Mouse (Mus musculus) urinary bladder, postnatal 14 days (tissue): ENCODE results near the gene Mpv17l2.

Experiments used
- DNase-seq: peaks from one replicate; pipeline ENCODE4 v3.0.0; 2021; ENCODE audit warnings: low spot score

The Mpv17l2 gene

DNA sequence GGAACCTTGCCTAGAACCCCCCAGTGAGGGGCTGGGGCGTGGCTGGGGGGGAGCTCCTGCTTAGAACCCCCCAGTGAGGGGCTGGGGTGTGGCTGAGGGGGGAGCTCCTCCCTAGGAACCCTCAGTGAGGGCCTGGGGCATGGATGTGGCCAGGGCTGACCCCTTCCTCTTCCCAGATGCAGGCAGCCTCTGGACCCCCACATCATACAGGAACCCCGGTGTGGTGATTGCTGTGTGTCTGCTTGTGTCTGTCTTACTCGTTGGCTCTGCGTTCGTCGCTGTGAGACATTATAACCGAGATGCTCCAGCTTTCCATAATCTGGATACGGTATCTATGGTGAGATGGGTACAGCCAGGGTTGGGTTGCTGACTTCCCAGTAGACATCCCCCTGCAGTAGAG lies 39.1 kb downstream of the Mpv17l2 start:
- no peak for DNase-seq

DNA sequence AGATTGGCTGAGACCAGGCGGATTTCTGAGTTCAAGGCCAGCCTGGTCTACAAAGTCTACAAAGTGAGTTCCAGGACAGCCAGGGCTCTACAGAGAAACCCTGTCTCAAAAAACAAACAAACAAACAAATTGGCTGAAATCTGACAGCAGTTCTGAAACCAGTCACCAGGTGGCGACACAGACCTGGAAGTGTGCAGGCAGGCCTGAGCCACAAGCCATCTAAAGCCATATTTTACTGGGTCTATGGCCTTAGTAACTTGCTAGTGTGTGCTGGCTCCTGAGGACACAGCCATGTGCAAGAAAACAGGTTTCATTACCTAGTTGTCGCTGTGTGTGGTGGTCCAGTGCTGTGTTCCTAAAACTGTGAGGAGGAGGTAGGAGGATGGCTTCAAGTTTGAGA lies 40.0 kb downstream of the Mpv17l2 start:
- peak; percentile 78 for DNase-seq

DNA sequence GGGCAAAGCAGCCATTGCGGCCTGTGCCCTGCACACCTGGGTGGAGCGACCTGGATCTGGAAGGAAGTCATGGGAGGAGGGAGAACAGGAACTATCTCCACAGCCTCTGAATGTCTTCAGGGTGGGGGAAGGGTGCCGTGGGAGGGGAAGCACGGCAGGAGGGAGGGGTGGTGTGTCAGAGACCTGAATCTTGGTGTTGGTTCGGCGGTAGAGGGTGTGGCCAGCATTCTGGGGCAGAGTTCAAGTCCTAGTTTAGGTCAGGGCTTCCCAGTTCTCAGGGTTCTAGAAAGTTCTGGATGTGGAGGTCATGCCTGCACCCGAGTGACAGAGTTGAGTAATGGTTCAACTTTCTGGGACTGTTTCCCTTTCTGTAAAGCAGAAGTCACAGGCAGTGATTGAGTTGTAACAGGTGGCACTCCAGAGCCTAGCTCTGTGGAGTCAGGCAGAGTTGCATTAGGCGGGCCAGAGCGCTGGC lies 40.9 kb downstream of the Mpv17l2 start:
- DNase-seq: no peak

DNA sequence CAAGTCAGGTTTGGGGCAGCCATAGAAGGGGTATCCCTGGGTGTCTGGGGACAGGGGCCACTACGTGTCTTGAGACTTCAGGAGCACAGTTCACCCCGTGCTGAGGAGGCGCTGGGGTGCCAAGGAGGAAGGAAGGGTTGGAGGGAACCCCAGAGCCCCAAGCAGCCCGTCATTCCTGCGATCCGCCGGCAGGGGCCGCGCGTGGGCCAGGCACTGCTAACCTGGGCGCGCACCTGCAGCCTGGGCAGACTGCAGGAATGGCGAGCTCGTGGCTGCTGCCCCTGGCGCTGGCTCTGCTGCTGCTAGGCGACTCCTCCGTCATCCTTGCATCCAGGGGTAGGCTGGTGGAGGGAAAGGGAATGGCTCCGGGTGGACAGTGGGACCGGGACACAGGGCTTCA lies 42.4 kb downstream of the Mpv17l2 start, which contains the start of gene Gm3336:
Gm3336 (plus strand) TSS at position 247 of the 400 bp plus-strand sequence.
- peak; percentile 57 for DNase-seq

DNA sequence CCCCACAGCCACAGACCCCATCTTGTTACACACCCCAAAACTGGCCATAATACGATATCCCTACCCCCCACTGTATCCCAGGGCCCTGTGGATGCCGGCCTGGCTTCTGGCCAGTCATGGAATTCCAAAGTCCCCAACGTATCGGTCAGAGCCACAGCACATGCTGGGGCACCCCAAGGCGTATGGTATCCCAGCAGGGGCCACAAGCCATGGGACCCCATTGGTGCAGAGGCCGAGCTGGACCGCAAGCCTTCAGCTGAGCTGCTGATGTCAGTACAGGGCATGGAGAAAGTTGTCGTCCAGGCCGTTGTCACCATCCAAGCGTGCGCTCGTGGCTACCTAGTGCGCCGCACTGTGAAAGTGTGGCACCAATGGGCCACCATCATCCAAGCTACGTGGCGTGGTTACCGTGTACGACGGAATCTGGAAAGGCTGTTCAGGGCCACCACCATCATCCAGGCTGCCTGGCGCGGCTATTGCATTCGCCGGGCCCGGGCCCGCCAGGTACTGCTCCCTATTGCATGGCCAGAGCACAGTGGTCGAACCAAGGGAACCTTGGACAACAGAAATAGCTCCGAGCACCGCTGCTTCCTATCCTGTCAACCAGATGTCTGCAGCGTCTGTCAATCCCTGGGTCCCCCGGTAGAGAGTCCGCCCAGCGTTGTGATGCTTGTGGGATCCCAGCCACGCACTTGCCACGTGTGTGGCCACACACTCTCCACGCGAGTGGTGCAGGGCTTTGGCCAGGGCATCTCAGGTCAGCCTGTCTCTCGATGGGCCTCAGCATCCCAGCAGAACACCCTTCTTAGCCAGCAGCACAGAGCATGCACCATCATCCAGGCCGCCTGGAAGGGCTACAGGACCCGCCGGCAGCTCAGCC lies 44.0 kb downstream of the Mpv17l2 start:
- no peak for DNase-seq

DNA sequence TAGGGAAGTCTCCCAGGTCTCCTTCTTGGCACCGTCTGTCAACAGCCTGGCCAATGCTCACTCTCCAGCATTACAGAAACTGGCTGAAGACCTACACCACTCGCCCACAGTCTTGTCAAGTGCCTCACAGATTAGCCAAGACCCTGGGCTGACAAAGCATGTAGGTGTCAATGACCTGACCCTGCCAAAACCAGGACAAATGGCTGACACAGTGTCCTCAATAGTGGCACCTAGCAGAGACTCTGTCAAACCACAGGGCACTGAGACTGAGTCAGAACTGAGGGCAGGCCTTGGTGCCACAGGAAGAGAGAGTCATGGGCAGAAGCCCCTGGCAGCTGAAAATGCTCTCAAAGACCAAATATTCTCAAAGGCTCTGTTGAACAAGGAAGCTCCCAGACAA lies 45.7 kb downstream of the Mpv17l2 start:
- DNase-seq: no peak

DNA sequence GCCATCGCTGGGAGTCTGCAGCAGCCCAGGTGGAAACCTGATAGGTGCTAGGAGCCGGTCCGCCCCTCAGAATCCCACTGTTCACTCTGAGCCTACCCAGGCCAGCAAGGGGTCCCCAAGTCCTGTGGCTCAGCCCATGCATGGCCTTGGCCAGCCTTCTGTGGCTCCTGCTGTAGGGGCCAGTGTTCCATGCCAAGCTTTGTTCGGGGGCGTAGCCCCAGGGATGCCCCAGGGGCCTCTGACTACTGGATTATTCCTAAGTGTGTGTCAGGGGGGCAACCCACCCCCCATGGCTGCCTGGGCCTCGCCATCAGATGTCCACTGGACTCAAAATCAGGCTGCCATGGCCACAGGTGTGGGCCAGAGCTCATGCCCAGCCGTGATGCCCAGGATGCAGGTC lies 46.8 kb downstream of the Mpv17l2 start:
- no peak for DNase-seq

DNA sequence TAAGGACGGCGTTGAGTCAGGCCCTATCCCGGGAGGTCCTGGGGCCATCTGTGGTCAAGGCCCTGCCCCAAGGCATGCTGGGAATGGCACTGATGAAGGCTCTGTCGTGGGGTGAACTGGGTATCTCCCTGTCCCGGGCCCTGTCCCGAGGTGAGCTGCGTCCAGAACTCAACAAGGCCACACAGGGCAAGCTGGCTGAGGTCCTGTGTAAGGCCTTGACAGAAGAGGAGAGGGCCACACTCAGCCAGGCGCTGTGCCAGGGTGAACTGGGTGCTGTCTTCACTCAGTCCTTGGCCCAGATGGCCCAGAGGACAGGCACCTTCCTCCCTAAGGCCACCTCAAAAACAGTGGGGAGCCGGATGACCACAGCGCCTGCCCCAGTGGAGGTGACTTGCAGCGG lies 49.7 kb downstream of the Mpv17l2 start:
- DNase-seq: no peak

DNA sequence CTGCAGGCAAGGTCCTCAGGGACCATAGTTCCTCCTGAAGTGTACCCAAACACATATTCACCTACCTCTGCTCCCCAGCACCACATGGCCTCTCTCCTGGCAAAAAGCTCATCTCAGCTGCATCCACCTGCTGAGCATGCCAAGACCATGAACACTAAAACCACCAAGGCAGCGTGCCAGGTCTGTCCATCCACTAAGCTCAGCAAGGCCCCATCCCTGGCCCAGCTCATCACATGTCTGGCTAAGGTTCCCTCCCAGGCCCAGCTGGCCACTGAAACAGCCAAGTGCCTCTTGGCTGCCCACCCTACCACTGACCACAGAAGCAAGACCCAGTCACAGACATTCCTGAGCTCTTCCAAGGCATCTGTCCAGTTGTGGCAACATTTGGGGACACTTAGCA lies 50.5 kb downstream of the Mpv17l2 start:
- DNase-seq: no peak

DNA sequence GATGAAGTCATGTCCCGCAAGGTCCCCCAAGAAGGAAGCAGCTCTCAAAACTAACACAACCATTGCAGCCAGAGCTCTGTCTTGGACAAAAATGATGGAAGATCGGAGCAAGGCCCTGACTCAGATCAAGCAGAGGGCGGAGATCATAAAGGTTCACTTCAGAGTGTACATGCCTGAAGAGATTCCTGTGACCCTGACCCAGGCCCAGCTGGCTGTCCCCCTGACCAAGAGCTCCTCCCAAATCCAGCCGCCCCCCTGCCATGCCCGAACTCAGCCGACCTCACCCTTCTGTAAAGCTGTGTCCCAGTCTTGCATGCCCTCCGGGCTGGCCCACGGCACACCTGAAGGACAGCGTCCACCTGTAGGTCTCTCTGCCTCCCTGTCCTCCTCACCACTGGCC lies 51.0 kb downstream of the Mpv17l2 start:
- no peak for DNase-seq
